In the genomic region with DNA sequence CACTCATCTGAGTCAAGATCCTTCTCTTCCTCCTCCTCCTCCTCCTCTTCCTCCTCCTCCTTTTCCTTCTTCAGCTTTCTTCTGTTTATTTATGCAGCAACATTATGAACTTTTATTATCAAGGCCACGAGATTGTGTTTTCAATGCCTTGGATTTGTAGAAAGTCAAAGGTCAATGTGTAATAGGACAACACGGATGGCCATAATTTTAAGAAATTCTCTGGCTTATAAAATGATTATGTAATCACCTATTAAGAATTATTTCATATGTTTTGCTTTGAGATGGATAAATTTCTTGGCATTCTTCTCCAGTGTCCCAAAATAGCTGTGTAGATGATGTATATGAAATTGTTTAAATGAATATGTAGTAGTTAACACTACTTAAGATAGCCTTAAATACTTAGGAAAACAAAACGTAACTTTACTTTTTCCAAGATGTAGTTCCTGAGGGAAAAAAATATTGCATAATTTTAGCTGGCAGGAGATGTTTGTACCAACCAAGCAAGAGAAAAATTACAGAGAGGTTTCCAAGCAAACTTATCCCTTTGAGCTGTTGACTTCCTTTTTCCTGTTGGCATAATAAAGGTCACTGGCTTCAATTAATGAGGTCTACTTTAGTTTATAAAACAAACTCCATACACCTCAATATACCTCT, we compare ENCODE assay signal across 24 mouse cellular contexts. TPM values are rescaled to one million over a fixed set of nuclear protein-coding genes. Genes with fewer than 3 reads are reported as not detected.
DNase-seq lines count a peak whose midpoint lies in the region; ATAC-seq and TF ChIP-seq lines count a peak whose summit lies in the region.
"Had no signal": no experiment of that assay in that cellular context is flagged by ENCODE, and none has a peak within 500 bp of the region (broad histone marks: within the 10 kb centered on the region; RNA-seq: fewer than 3 reads in every experiment).

No protein-coding gene starts in this region.

- peak; percentile 100 for DNase-seq in adipocyte (ENCODE audit: low spot score)
- DNase-seq in fat pad, adult 2 months (ENCODE audit: extremely low read depth, low read depth, low spot score): peak; percentile 4
- no peak for DNase-seq in urinary bladder, adult 18-20 months (ENCODE audit: low spot score in 2 of 2)
- no peak for DNase-seq in cerebellum, adult 2 months
- DNase-seq: adrenal gland, adult 2 months; adrenal gland, postnatal 10 days; adrenal gland, postnatal 25 days; B cell, adult 2 months; cerebellum, adult 11 months; cerebellum, adult 18-20 months; cerebellum, adult 9-10 months; cerebellum, postnatal 10 days; cerebellum, postnatal 25 days had no signal

- TF ChIP-seq CTCF in cerebellum, adult 2 months (IDR thresholded peaks at IDR 0.05; ENCODE audit: borderline replicate concordance, insufficient read depth, low read depth, low read length): no peak

- ATAC-seq in cerebellum, adult (ENCODE audit: insufficient number of reproducible peaks, low FRiP score, low TSS enrichment): no peak
- ATAC-seq: activated CD4-positive, CD25-positive, alpha-beta regulatory T cell, adult 4 months; CD4-positive, CD25-positive, alpha-beta regulatory T cell, adult 4 months; forebrain, embryonic 14.5 days; forebrain, embryonic 16.5 days; Patski had no signal

- 82% methylated on average over 3 of the region's 3 CpGs for WGBS in cerebellum, adult 2 months

- H3K4me3 ChIP-seq in cerebellum, adult 2 months (replicated peaks; ENCODE audit: insufficient read depth, low read depth, low read length): no peak overlapping the region
- H3K4me3 ChIP-seq: embryonic facial prominence, embryonic 10.5 days; embryonic facial prominence, embryonic 12.5 days; forebrain, embryonic 10.5 days; forebrain, embryonic 12.5 days had no signal

- no peak overlapping the region for H3K27ac ChIP-seq in cerebellum, adult 2 months (ENCODE audit: insufficient read depth, low read length)
- H3K27ac ChIP-seq: embryonic facial prominence, embryonic 10.5 days; embryonic facial prominence, embryonic 12.5 days; forebrain, embryonic 10.5 days; forebrain, embryonic 12.5 days had no signal

- H3K4me1 ChIP-seq in cerebellum, adult 2 months (ENCODE audit: control insufficient read depth, insufficient read depth, low read length): no peaks in the 10 kb centered on the region
- H3K4me1 ChIP-seq: embryonic facial prominence, embryonic 10.5 days; embryonic facial prominence, embryonic 12.5 days; forebrain, embryonic 10.5 days; forebrain, embryonic 12.5 days had no signal

- no peak for TF ChIP-seq POLR2A in cerebellum, adult 2 months (IDR thresholded peaks at IDR 0.05; ENCODE audit: borderline replicate concordance, insufficient read depth, low read length)

- H3K27me3 ChIP-seq in cerebellum, adult 2 months (ENCODE audit: control insufficient read depth, insufficient read depth, low read length): no peaks in the 10 kb centered on the region
- H3K27me3 ChIP-seq: CH12.LX; embryonic facial prominence, embryonic 12.5 days; forebrain, embryonic 12.5 days had no signal

RNA-seq across cellular contexts. Expression of a gene that starts 46.9 kb away (rescaled TPM):
- polyA plus RNA-seq in cerebellum, adult 2 months (2012; rRNA removed): 29.8 and 30.3 TPM in 2 replicates

Comparison
In these comparisons a context has a peak if more than half of its experiments do, and no peak if none do; other contexts are left out.
1. DNase-seq: peak in adipocyte (single experiment) and fat pad, adult 2 months (single experiment); none in urinary bladder, adult 18-20 months (0 of 2) and cerebellum, adult 2 months (0 of 2).